Mouse (Mus musculus) CH12.LX (cell line): ENCODE results near the gene Rab11fip5. TPM values are rescaled to one million over a fixed set of nuclear protein-coding genes. Genes with fewer than 3 reads are reported as not detected.

Experiments used
- DNase-seq: peaks from one replicate; pipeline ENCODE4 v3.0.0-alpha.2; 2013; ENCODE audit errors: extremely low read depth
- H3K27ac ChIP-seq: 2 replicates; pipeline ENCODE4 v1.5.1; 2012; ENCODE audit warnings: low read depth, mild to moderate bottlenecking, control low read depth, moderate library complexity; ENCODE audit not compliant: insufficient read depth
- H3K27me3 ChIP-seq: replicated peaks from 2 replicates; pipeline ENCODE3; 2012; ENCODE audit warnings: inconsistent platforms
- H3K36me3 ChIP-seq, 2 experiments: replicated peaks in 1 of 2; 2 replicates each; pipeline versions ENCODE3 to v1.6.1; 2012; ENCODE audit warnings: inconsistent platforms in 1 of 2, low read length in 1 of 2, mild to moderate bottlenecking in 1 of 2, mixed read lengths in 1 of 2, moderate library complexity in 1 of 2; ENCODE audit not compliant: control insufficient read depth in 1 of 2, insufficient read depth in 1 of 2
- H3K4me1 ChIP-seq, 2 experiments: 2 replicates each; pipeline ENCODE4 v1.6.1; 2012; ENCODE audit warnings: inconsistent platforms in 1 of 2, moderate library complexity in 1 of 2; ENCODE audit not compliant: insufficient read depth in 2 of 2, control insufficient read depth in 1 of 2
- H3K4me2 ChIP-seq: 2 replicates; pipeline ENCODE4 v1.6.1; 2012; ENCODE audit warnings: low read depth, mild to moderate bottlenecking, control low read depth; ENCODE audit not compliant: poor library complexity, insufficient read depth, severe bottlenecking
- H3K4me3 ChIP-seq, 3 experiments: fragments of 150-350 bp in 1 of 3; sonication (generic) in 1 of 3; replicated peaks in 1 of 3; 2 replicates each; pipeline versions ENCODE3 to v1.5.1; 2011 to 2012; ENCODE audit warnings: low read depth in 2 of 3, low read length in 2 of 3, mild to moderate bottlenecking in 2 of 3, moderate library complexity in 2 of 3, control low read depth in 1 of 3, improper control_type of control experiment in 1 of 3, inconsistent platforms in 1 of 3, mixed read lengths in 1 of 3; ENCODE audit not compliant: poor library complexity in 1 of 3
- H3K79me2 ChIP-seq: replicated peaks from 2 replicates; pipeline ENCODE4 v1.6.1; 2012; ENCODE audit warnings: mild to moderate bottlenecking, moderate library complexity; ENCODE audit not compliant: control insufficient read depth, poor library complexity, insufficient read depth, severe bottlenecking; ENCODE audit errors: extremely low read depth
- H3K9ac ChIP-seq: 2 replicates; pipeline ENCODE4 v1.6.1; 2012; ENCODE audit warnings: low read depth, mild to moderate bottlenecking, control low read depth, moderate library complexity; ENCODE audit not compliant: insufficient read depth
- H3K9me3 ChIP-seq: replicated peaks from 2 replicates; pipeline ENCODE3; 2012; ENCODE audit warnings: low read length, inconsistent platforms, mixed read lengths
- BHLHE40 ChIP-seq: IDR thresholded peaks from 2 replicates; pipeline ENCODE4 v1.6.1; 2011; ENCODE audit warnings: mild to moderate bottlenecking, low read depth, low read length, improper control_type of control experiment
- E2F4 ChIP-seq: IDR thresholded peaks from 2 replicates; pipeline ENCODE4 v1.6.1; 2011; ENCODE audit warnings: low read depth, low read length, improper control_type of control experiment; ENCODE audit not compliant: insufficient replicate concordance
- ELF1 ChIP-seq: IDR thresholded peaks from 2 replicates; pipeline ENCODE4 v1.6.1; 2014; ENCODE audit warnings: low read depth, mild to moderate bottlenecking, inconsistent platforms, low read length, improper control_type of control experiment
- EP300 ChIP-seq: IDR thresholded peaks from 2 replicates; pipeline ENCODE4 v1.6.1; 2011; ENCODE audit warnings: low read length, improper control_type of control experiment
- ETS1 ChIP-seq: conservative IDR thresholded peaks from 2 replicates; pipeline ENCODE4 v1.6.1; 2012; ENCODE audit warnings: low read depth, mild to moderate bottlenecking, inconsistent platforms, low read length, improper control_type of control experiment, moderate library complexity
- GABPA ChIP-seq: IDR thresholded peaks from 2 replicates; pipeline ENCODE4 v1.6.1; 2012; ENCODE audit warnings: low read depth, low read length, improper control_type of control experiment, inconsistent platforms; ENCODE audit not compliant: insufficient replicate concordance
- HCFC1 ChIP-seq: IDR thresholded peaks from 2 replicates; pipeline ENCODE4 v1.6.1; 2012; ENCODE audit warnings: low read depth, mild to moderate bottlenecking, inconsistent platforms, low read length, improper control_type of control experiment
- JUN ChIP-seq: IDR thresholded peaks from 2 replicates; pipeline ENCODE4 v1.6.1; 2011; ENCODE audit warnings: low read depth, mild to moderate bottlenecking, low read length, improper control_type of control experiment, moderate library complexity; ENCODE audit not compliant: insufficient read depth
- KAT2A ChIP-seq: IDR thresholded peaks from 2 replicates; pipeline ENCODE4 v1.6.1; 2012; ENCODE audit warnings: low read length, improper control_type of control experiment, inconsistent platforms; ENCODE audit not compliant: insufficient replicate concordance
- MAX ChIP-seq: IDR thresholded peaks from 2 replicates; pipeline ENCODE4 v1.6.1; 2011; ENCODE audit warnings: low read length, improper control_type of control experiment
- MEF2A ChIP-seq: IDR thresholded peaks from 2 replicates; pipeline ENCODE4 v1.6.1; 2014; ENCODE audit warnings: low read depth, mild to moderate bottlenecking, inconsistent platforms, low read length, improper control_type of control experiment, borderline replicate concordance
- MYC ChIP-seq: IDR thresholded peaks from 2 replicates; pipeline ENCODE4 v1.6.1; 2011; ENCODE audit warnings: low read depth, mild to moderate bottlenecking, improper control_type of control experiment, low read length
- NRF1 ChIP-seq: IDR thresholded peaks from 2 replicates; pipeline ENCODE4 v1.6.1; 2014; ENCODE audit warnings: low read depth, mild to moderate bottlenecking, inconsistent platforms, low read length, improper control_type of control experiment, moderate library complexity
- PAX5 ChIP-seq: IDR thresholded peaks from 2 replicates; pipeline ENCODE4 v1.6.1; 2012; ENCODE audit warnings: low read length, inconsistent platforms, mixed read lengths
- UBTF ChIP-seq: IDR thresholded peaks from 2 replicates; pipeline ENCODE4 v1.6.1; 2012; ENCODE audit warnings: low read depth, mild to moderate bottlenecking, inconsistent platforms, low read length, improper control_type of control experiment, moderate library complexity
- USF2 ChIP-seq: conservative IDR thresholded peaks from 2 replicates; pipeline ENCODE4 v1.6.1; 2011; ENCODE audit warnings: low read depth, low read length, improper control_type of control experiment
- ZMIZ1 ChIP-seq: IDR thresholded peaks from 2 replicates; pipeline ENCODE4 v1.6.1; 2012; ENCODE audit warnings: low read depth, mild to moderate bottlenecking, inconsistent platforms, low read length, improper control_type of control experiment
- ZNF384 ChIP-seq: IDR thresholded peaks from 2 replicates; pipeline ENCODE4 v1.6.1; 2012; ENCODE audit warnings: low read depth, low read length, improper control_type of control experiment, inconsistent platforms
- dilution Hi-C: fragments of 300-500 bp; cut with MboI; formaldehyde crosslinking; loops from 2 replicates; pipeline ENCODE4 v1.14.3; 2020; ENCODE audit warnings: low sequenced_read_pairs; ENCODE audit not compliant: extremely low pct_unique_long_range_greater_than_20kb, extremely low pct_ligation_motif_present
- in situ Hi-C: fragments of 300-500 bp; cut with MboI; formaldehyde crosslinking; loops from 3 replicates; pipeline ENCODE4 v1.14.3; 2019; ENCODE audit warnings: low sequenced_read_pairs, low pct_ligation_motif_present, low pct_unique_long_range_greater_than_20kb, mixed read lengths
- polyA plus RNA-seq: library from polyadenylated mRNA; unstranded; fragments of >175 nt; gene quantifications from 2 replicates; pipeline ENCODE4 v1.2.1, GENCODE M21; 2012; ENCODE audit warnings: low read depth; ENCODE audit not compliant: insufficient read length
- total RNA-seq, 2 experiments: library from RNA; depleted of rRNA; stranded (reverse); fragments of 300-350 nt in 1 of 2; fragments of >200 nt in 1 of 2; gene quantifications; 2 replicates each; pipeline ENCODE4 v1.2.3; 2012 to 2014

Gene Rab11fip5
- total and polyA plus RNA-seq, 3 experiments = 0.13 to 0.30 (median 0.17) TPM

DNA sequence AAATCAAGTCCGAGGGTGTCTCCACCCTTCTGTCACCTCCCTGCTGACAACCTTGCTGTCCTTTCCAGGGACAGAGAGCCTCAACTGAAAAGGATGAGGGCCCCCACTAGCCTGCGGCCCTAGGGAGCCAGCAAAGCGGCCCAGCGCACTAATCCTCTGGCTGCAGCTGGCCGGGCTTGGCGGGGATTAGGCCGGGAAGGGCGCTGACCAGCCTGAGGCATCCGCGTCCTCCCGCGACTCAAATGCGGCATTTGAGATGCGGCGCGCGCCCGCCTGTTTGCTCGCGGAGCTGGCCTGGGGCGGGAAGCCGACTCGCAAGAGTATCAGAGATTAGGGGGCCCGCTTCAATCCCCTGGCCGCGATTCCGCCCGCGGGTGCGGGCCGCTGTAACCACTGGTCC, 34.6 kb upstream of the Rab11fip5 start:
- dilution Hi-C loops = no loop called here

DNA sequence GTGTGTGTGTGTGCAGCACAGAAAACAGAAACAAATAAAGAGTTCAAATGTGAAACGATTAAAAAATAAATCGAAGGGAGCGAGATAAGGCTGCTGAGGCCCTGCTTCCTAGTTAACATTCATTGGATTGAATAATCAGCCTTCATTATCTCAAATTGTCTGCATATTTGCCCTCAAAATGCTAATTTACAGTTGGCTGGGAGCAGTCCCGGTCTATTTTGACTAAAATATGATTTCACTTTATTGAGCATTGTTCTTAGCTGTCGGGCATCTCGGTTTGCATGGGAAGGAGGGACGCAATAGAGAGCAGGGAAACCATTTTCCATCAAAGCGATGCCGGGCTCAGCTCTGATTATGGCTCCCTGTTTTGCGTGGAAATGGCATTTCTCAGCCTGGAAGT, 28.6 kb upstream of the Rab11fip5 start:
- Histone ChIP-seq H3K36me3 (no peaks in the 10 kb centered on the region), H3K4me1 (no peaks in the 10 kb centered on the region), H3K27ac (no peak overlapping the region)

More for the DNA sequence above, 34.6 kb upstream of the Rab11fip5 start:
- Histone ChIP-seq H3K36me3 (no peaks in the 10 kb centered on the region), H3K27me3 (peaks cover 81% of the 10 kb centered on the region), H3K27ac (no peak overlapping the region), H3K4me1 (0 out of 4 replicates have a peak, but pooled peaks cover 0 to 2% of the 10 kb centered on the region in 2 experiments), H3K79me2 (no peaks in the 10 kb centered on the region), H3K4me3 (no peak overlapping the region), H3K9me3 (no peaks in the 10 kb centered on the region), H3K4me2 (no peak overlapping the region), H3K9ac (no peak overlapping the region)
- no peak for DNase-seq
- no peak for TF ChIP-seq HCFC1
- no peak for TF ChIP-seq ZMIZ1
- TF ChIP-seq E2F4 = no peak
- TF ChIP-seq KAT2A = no peak
- TF ChIP-seq JUN = no peak
- TF ChIP-seq MYC = no peak
- no peak for TF ChIP-seq MEF2A
- in situ Hi-C loops = no loop called here

DNA sequence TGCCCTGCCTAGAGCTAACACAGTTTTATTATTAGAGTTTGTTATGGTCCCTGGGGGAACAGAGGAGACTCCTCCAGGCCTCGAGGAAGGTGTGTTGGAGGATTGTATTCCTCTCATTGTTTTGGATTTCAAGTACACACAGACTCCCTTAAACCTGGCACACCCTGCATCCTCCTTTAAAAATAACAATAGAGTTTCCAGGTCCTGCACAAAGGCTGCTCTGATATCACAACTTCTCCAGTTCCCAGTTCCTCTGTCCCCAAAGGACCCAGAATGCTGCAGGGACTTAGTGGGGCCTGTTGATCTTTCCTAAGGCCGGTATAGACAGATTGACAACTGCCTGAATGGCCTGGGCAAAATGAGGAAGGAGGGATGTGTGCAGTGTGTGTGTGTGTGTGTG, 28.2 kb upstream of the Rab11fip5 start:
- no peak for TF ChIP-seq UBTF
- TF ChIP-seq USF2 = no peak
- TF ChIP-seq E2F4 = no peak
- TF ChIP-seq KAT2A = no peak
- TF ChIP-seq NRF1 = no peak
- TF ChIP-seq MYC = no peak
- TF ChIP-seq ETS1 = no peak
- TF ChIP-seq BHLHE40 = no peak
- TF ChIP-seq ZNF384 = no peak
- TF ChIP-seq, all 38 proteins: peak for 0
- in situ Hi-C loops (no loop called here), dilution Hi-C loops (no loop called here)
- no peak for DNase-seq
- Histone ChIP-seq H3K4me1 (no peaks in the 10 kb centered on the region), H3K27me3 (peaks cover 74% of the 10 kb centered on the region), H3K9me3 (no peaks in the 10 kb centered on the region), H3K9ac (no peak overlapping the region), H3K4me3 (no peak overlapping the region), H3K79me2 (no peaks in the 10 kb centered on the region), H3K36me3 (no peaks in the 10 kb centered on the region), H3K27ac (no peak overlapping the region), H3K4me2 (no peak overlapping the region)

More for the DNA sequence above, 28.6 kb upstream of the Rab11fip5 start:
- no peaks in the 10 kb centered on the region for H3K9me3 ChIP-seq
- H3K79me2 ChIP-seq = no peaks in the 10 kb centered on the region
- dilution Hi-C loops = no loop called here
- in situ Hi-C loops = no loop called here
- TF ChIP-seq MAX (no peak), E2F4 (no peak), ELF1 (no peak), MEF2A (no peak), EP300 (no peak), USF2 (no peak), PAX5 (no peak), GABPA (no peak), UBTF (no peak)
- TF ChIP-seq, all 38 proteins: peak for 0
- DNase-seq = no peak
- H3K4me3 ChIP-seq = no peak overlapping the region
- H3K4me2 ChIP-seq = no peak overlapping the region
- peaks cover 76% of the 10 kb centered on the region for H3K27me3 ChIP-seq
- no peak overlapping the region for H3K9ac ChIP-seq
